Mouse (Mus musculus): ENCODE measurements around the gene Kdm6b.
"Not testable (repeated sequence)": the region's sequence is repeated elsewhere in the genome, so short reads cannot be mapped to it uniquely, and the experiment has no call there.

GRCm38 (mm10) chr11:69394591-69395167, 18.8 kb downstream of the Kdm6b start:
- not testable (repeated sequence) for TF ChIP-seq CTCF (IDR thresholded peaks at IDR 0.05; ENCODE audit: low read depth, low read length); POLR2AphosphoS5 (IDR thresholded peaks at IDR 0.05; ENCODE audit: insufficient replicate concordance, low read depth, low read length)
